11 mouse cellular contexts compared by ENCODE assay signal in the genomic region with DNA sequence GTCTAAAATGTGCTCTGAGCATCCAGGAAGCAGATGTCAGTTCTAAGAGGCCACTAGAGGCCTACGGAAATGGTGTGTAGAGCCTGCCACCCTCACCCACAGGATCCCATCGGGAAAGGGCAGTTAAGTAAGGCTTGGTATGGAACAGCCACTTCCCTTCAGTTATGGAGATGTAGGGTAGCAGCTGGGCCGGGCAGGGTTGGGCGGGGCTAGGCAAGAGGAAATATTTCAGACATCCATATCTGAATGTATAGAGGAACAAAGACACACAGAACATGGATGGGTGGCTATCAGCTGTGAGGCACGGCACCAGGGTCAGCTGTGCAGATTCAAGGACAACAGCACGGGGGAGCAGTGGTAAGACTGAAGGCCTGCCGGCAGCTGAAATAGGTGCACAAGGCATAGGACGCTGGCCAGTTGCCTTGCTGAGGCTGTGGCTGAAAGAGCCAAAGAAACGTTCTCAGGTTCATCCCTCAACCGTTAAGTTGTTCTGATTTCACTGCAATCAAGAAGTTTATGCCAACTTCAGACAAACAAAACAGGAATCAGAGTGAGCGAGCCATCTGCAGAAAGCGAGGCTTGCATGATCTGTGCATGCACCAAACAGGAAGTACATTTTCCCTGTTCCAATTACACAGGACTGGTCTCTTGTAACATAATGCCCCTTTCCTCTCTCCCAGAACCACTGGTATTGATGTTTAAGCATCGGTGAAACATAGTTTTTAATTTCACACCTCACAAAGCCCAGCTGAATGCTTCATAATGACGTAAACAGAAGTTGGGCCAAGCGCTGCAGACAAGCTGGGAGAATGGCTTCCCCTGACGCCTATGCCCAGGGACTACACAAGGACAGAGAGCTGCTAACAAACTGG. TPM values are rescaled to one million over a fixed set of nuclear protein-coding genes. Genes with fewer than 3 reads are reported as not detected.
DNase-seq lines count a peak whose midpoint lies in the region; ATAC-seq and TF ChIP-seq lines count a peak whose summit lies in the region.
"Had no signal": no experiment of that assay in that cellular context is flagged by ENCODE, and none has a peak within 500 bp of the region (broad histone marks: within the 10 kb centered on the region; RNA-seq: fewer than 3 reads in every experiment).

No protein-coding gene starts in this region.

- H3K27ac ChIP-seq in liver, postnatal 0 days (ENCODE audit: low read depth), result no peak overlapping the region
- no peak overlapping the region for H3K27ac ChIP-seq in liver, embryonic 12.5 days
- peak overlapping the region; percentile 11; the same call in 1 of the 2 replicates for H3K27ac ChIP-seq in embryonic facial prominence, embryonic 13.5 days
- H3K27ac ChIP-seq: liver, embryonic 13.5 days had no signal

- H3K9ac ChIP-seq in liver, postnatal 0 days (replicated peaks), result no peak overlapping the region
- H3K9ac ChIP-seq in liver, embryonic 12.5 days, result no peak overlapping the region
- no peak overlapping the region for H3K9ac ChIP-seq in embryonic facial prominence, embryonic 13.5 days
- H3K9ac ChIP-seq: liver, embryonic 13.5 days had no signal

- no peaks in the 10 kb centered on the region for H3K27me3 ChIP-seq in liver, postnatal 0 days (ENCODE audit: insufficient read depth, low read length)
- H3K27me3 ChIP-seq in liver, embryonic 12.5 days (replicated peaks), result no peaks in the 10 kb centered on the region
- H3K27me3 ChIP-seq in embryonic facial prominence, embryonic 13.5 days, result no peaks in the 10 kb centered on the region
- no peaks in the 10 kb centered on the region for H3K27me3 ChIP-seq in myocyte (ENCODE audit: control insufficient read depth, insufficient read depth, insufficient read length)
- H3K27me3 ChIP-seq: liver, embryonic 13.5 days had no signal

- WGBS in liver, postnatal 0 days (ENCODE audit: insufficient replicate concordance), result 54% methylated on average over 16 of the region's 16 CpGs
- WGBS in liver, embryonic 12.5 days (ENCODE audit: insufficient replicate concordance), result 59% methylated on average over 16 of the region's 16 CpGs
- 57% methylated on average over 16 of the region's 16 CpGs for WGBS in embryonic facial prominence, embryonic 13.5 days

- peaks cover 13% of the 10 kb centered on the region for H3K4me1 ChIP-seq in liver, postnatal 0 days (ENCODE audit: insufficient read depth)
- peaks cover 18% of the 10 kb centered on the region for H3K4me1 ChIP-seq in liver, embryonic 12.5 days
- H3K4me1 ChIP-seq in embryonic facial prominence, embryonic 13.5 days, result peaks cover 28% of the 10 kb centered on the region

- H3K36me3 ChIP-seq in liver, postnatal 0 days (replicated peaks; ENCODE audit: insufficient read depth, low read length), result no peaks in the 10 kb centered on the region
- H3K36me3 ChIP-seq in liver, embryonic 12.5 days, result no peaks in the 10 kb centered on the region
- no peaks in the 10 kb centered on the region for H3K36me3 ChIP-seq in embryonic facial prominence, embryonic 13.5 days
- H3K36me3 ChIP-seq in myocyte (ENCODE audit: control insufficient read depth, insufficient read depth), result no peaks in the 10 kb centered on the region
- H3K36me3 ChIP-seq: liver, embryonic 13.5 days had no signal

- ATAC-seq in liver, postnatal 0 days, result no peak
- ATAC-seq in liver, embryonic 12.5 days, result no peak
- ATAC-seq in embryonic facial prominence, embryonic 13.5 days (ENCODE audit: insufficient number of reproducible peaks, insufficient read depth, low FRiP score, low TSS enrichment, low read depth), result 0 out of 2 replicates have a peak, but pooled peaks have one; percentile 45
- ATAC-seq: Patski had no signal

- DNase-seq in gastrocnemius, postnatal 10 days, result peak; percentile 20
- no peak for DNase-seq in gastrocnemius, adult 8-10 months (ENCODE audit: low spot score in 2 of 2)
- no peak for DNase-seq in liver, postnatal 0 days
- no peak for DNase-seq in urinary bladder, postnatal 4 days (ENCODE audit: low spot score in 2 of 2)
- no peak for DNase-seq in cerebellum, adult 9-11 months
- DNase-seq: gastrocnemius, postnatal 36 days; liver, embryonic 13.5 days had no signal

- TF ChIP-seq POLR2A in myocyte (IDR thresholded peaks at IDR 0.05; ENCODE audit: insufficient read length, low read depth), result no peak

- no peaks in the 10 kb centered on the region for H3K79me2 ChIP-seq in myocyte (ENCODE audit: control insufficient read depth, insufficient read depth)

- TF ChIP-seq EP300 in liver, postnatal 0 days (IDR thresholded peaks at IDR 0.05; ENCODE audit: low read depth), result no peak

- H3K9me3 ChIP-seq in liver, postnatal 0 days (ENCODE audit: low read length), result no peaks in the 10 kb centered on the region
- H3K9me3 ChIP-seq in liver, embryonic 12.5 days (replicated peaks), result no peaks in the 10 kb centered on the region
- no peaks in the 10 kb centered on the region for H3K9me3 ChIP-seq in embryonic facial prominence, embryonic 13.5 days
- H3K9me3 ChIP-seq: liver, embryonic 13.5 days had no signal

- no peak overlapping the region for H3ac ChIP-seq in myocyte (ENCODE audit: control insufficient read depth, insufficient read length)

- H3K4me3 ChIP-seq in liver, postnatal 0 days (ENCODE audit: low read depth, low read length), result no peak overlapping the region
- no peak overlapping the region for H3K4me3 ChIP-seq in liver, embryonic 12.5 days
- no peak overlapping the region for H3K4me3 ChIP-seq in embryonic facial prominence, embryonic 13.5 days
- H3K4me3 ChIP-seq in myocyte, result no peak overlapping the region
- H3K4me3 ChIP-seq: liver, embryonic 13.5 days had no signal

- H3K4me2 ChIP-seq in liver, postnatal 0 days (ENCODE audit: low read depth, low read length), result no peak overlapping the region
- no peak overlapping the region for H3K4me2 ChIP-seq in liver, embryonic 12.5 days
- H3K4me2 ChIP-seq in embryonic facial prominence, embryonic 13.5 days, result no peak overlapping the region
- H3K4me2 ChIP-seq in myocyte (ENCODE audit: low read depth), result no peak overlapping the region
- H3K4me2 ChIP-seq: liver, embryonic 13.5 days had no signal

- 0 out of 2 replicates have a peak, but pooled peaks have one; percentile 20 for TF ChIP-seq CTCF in liver, postnatal 0 days (IDR thresholded peaks at IDR 0.05; ENCODE audit: low read depth)

TF ChIP-seq in myocyte, 11 proteins besides CTCF, POLR2A, EP300 and RAD21:
- TF ChIP-seq MAX (IDR thresholded peaks at IDR 0.05; ENCODE audit: low read depth), result no peak
- TF ChIP-seq MYOG (IDR thresholded peaks at IDR 0.05; ENCODE audit: control insufficient read depth in 1 of 3, insufficient read depth in 1 of 3, insufficient read length in 2 of 3, low read depth in 2 of 3), result peak in 2 of 3 experiments; percentile 34 to 45
- peak in 1 of 3 experiments; percentile 53 for TF ChIP-seq MYOD1 (IDR thresholded peaks at IDR 0.05; ENCODE audit: control insufficient read depth in 1 of 3, insufficient read length in 2 of 3, low read depth in 2 of 3)
- TF ChIP-seq TCF12 (IDR thresholded peaks at IDR 0.05; ENCODE audit: insufficient read depth, poor library complexity, severe bottlenecking), result no peak

RNA-seq across cellular contexts. Expression of a gene that starts 22.0 kb away (rescaled TPM):
- 10 to 100 TPM; 69.9 to 72.4 TPM for total RNA-seq in gastrocnemius, postnatal 10 days (2021)
- 10 to 100 TPM; 52.7 to 80.1 (median 76.0) TPM for total RNA-seq in gastrocnemius, adult 8-10 months (2022)
- 0.26 and 0.50 TPM in 2 replicates for polyA plus RNA-seq in liver, postnatal 0 days (2015; fragmentation: Nextera tagmentation; extraction: Ambion mirVana)
- 3.0 and 3.6 TPM in 2 replicates for polyA plus RNA-seq in liver, embryonic 12.5 days (2016; fragmentation: Nextera tagmentation; extraction: Ambion mirVana)
- polyA plus RNA-seq in embryonic facial prominence, embryonic 13.5 days (2015; fragmentation: Nextera tagmentation; extraction: Ambion mirVana), result 9.4 and 10.0 TPM in 2 replicates
- 4.3 TPM for polyA plus RNA-seq in myocyte (2012; fragmentation: generic; extraction: Trizol)
- polyA plus RNA-seq: Patski had no signal

RNA-seq across cellular contexts. Expression of a gene that starts 49.3 kb away (rescaled TPM):
- total RNA-seq in gastrocnemius, postnatal 10 days (2021), result 10 to 100 TPM; 19.4 to 25.5 TPM
- 10 to 100 TPM; 30.2 to 37.7 (median 31.2) TPM for total RNA-seq in gastrocnemius, adult 8-10 months (2022)
- 17.7 and 19.4 TPM in 2 replicates for polyA plus RNA-seq in liver, postnatal 0 days (2015; fragmentation: Nextera tagmentation; extraction: Ambion mirVana)
- 20.2 and 23.1 TPM in 2 replicates for polyA plus RNA-seq in liver, embryonic 12.5 days (2016; fragmentation: Nextera tagmentation; extraction: Ambion mirVana)
- polyA plus RNA-seq in embryonic facial prominence, embryonic 13.5 days (2015; fragmentation: Nextera tagmentation; extraction: Ambion mirVana), result 29.5 and 38.6 TPM in 2 replicates
- polyA plus RNA-seq in myocyte (2012; fragmentation: generic; extraction: Trizol), result 10.5 TPM
